Mouse (Mus musculus): ENCODE data around the gene Rnf223. TPM values are rescaled to one million over a fixed set of nuclear protein-coding genes. Genes with fewer than 3 reads are reported as not detected.

Rnf223 gene
- polyA plus RNA-seq (2015; fragmentation: Nextera tagmentation; extraction: Ambion mirVana): 0.19 TPM in 1 of 2 replicates, not detected in the other

GRCm38 (mm10) chr4:156130436-156130835 is at the start of gene Rnf223:
TSS of gene Rnf223 (plus strand) at chr4:156130513.

DNA sequence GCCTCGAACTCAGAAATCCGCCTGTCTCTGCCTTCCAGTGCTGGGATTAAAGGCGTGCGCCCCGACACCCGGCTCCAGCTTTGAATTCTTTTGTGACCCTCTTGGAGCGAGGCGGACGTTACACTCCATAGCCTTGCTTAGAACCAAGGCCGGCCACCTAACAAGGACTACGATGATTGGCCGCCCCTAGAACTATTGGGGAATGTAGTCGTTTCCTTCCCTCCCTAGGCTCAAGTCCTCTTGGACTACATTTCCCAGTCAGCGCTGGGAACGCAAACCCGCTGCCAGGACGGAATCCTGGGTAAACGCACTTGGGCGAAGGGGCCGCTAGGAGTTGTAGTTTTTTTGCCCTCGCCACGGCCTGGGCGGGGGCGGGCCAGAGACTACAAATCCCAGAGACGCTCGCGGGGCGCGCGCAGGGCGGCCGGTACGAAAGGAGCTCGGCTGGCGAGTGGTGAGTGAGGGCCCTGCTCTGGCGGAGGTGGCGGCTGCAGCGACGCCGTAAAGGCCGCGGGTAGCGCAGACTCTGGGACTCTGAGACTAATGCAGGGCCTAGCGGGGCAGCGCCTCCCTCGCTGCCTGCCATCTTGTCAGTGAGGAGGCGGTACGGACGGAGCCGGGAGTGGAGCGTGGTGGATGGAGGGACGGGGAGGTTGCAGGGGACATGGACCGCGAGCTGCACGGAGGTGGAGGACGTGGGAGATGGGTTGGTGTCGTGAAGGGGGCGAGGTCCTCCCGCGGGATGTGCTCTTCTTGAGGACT is 20.6 kb upstream of the Rnf223 start, which contains the start of gene 9430015G10Rik:
Gene 9430015G10Rik, plus strand, starts transcription at position 413 of the 762 bp plus-strand sequence.

Other genes with a start within 250 kb of the Rnf223 start
- gene Pusl1, start 238.7 kb upstream of the Rnf223 start, polyA plus RNA-seq (2015; fragmentation: Nextera tagmentation; extraction: Ambion mirVana): 24.9 and 28.0 TPM in 2 replicates
- gene Acap3, start 238.7 kb upstream of the Rnf223 start, polyA plus RNA-seq (2015; fragmentation: Nextera tagmentation; extraction: Ambion mirVana): 9.6 and 9.8 TPM in 2 replicates
- gene Ube2j2, start 186.7 kb upstream of the Rnf223 start, polyA plus RNA-seq (2015; fragmentation: Nextera tagmentation; extraction: Ambion mirVana): 65.7 and 69.6 TPM in 2 replicates
- gene C1qtnf12, start 168.2 kb upstream of the Rnf223 start, polyA plus RNA-seq (2015; fragmentation: Nextera tagmentation; extraction: Ambion mirVana): 22.7 and 51.1 TPM in 2 replicates
- 8.4 and 8.5 TPM in 2 replicates for gene B3galt6, start 137.9 kb upstream of the Rnf223 start, polyA plus RNA-seq (2015; fragmentation: Nextera tagmentation; extraction: Ambion mirVana)
- gene Sdf4, start 137.6 kb upstream of the Rnf223 start, polyA plus RNA-seq (2015; fragmentation: Nextera tagmentation; extraction: Ambion mirVana): 85.8 and 116 TPM in 2 replicates
- 0.23 and 0.38 TPM in 2 replicates for gene Tnfrsf4, start 116.7 kb upstream of the Rnf223 start, polyA plus RNA-seq (2015; fragmentation: Nextera tagmentation; extraction: Ambion mirVana)
- gene Tnfrsf18, start 104.3 kb upstream of the Rnf223 start, polyA plus RNA-seq (2015; fragmentation: Nextera tagmentation; extraction: Ambion mirVana): 1.0 and 1.3 TPM in 2 replicates
- not detected in 2 replicates for gene Ttll10, start 71.1 kb upstream of the Rnf223 start, polyA plus RNA-seq (2015; fragmentation: Nextera tagmentation; extraction: Ambion mirVana)
- gene 9430015G10Rik, start 20.5 kb upstream of the Rnf223 start, polyA plus RNA-seq (2015; fragmentation: Nextera tagmentation; extraction: Ambion mirVana): 4.9 and 5.1 TPM in 2 replicates
- 9.7 and 10.3 TPM in 2 replicates for gene Agrn, start 67.0 kb downstream of the Rnf223 start, polyA plus RNA-seq (2015; fragmentation: Nextera tagmentation; extraction: Ambion mirVana)
- 5.4 and 5.6 TPM in 2 replicates for gene Isg15, start 70.3 kb downstream of the Rnf223 start, polyA plus RNA-seq (2015; fragmentation: Nextera tagmentation; extraction: Ambion mirVana)
- gene AW011738, start 72.8 kb downstream of the Rnf223 start, polyA plus RNA-seq (2015; fragmentation: Nextera tagmentation; extraction: Ambion mirVana): 1.4 and 2.0 TPM in 2 replicates
- gene Perm1, start 85.4 kb downstream of the Rnf223 start, polyA plus RNA-seq (2015; fragmentation: Nextera tagmentation; extraction: Ambion mirVana): 17.7 and 19.9 TPM in 2 replicates
- 7.1 TPM in 2 replicates for gene Plekhn1, start 104.3 kb downstream of the Rnf223 start, polyA plus RNA-seq (2015; fragmentation: Nextera tagmentation; extraction: Ambion mirVana)
- gene Noc2l, start 105.5 kb downstream of the Rnf223 start, polyA plus RNA-seq (2015; fragmentation: Nextera tagmentation; extraction: Ambion mirVana): 21.8 and 23.8 TPM in 2 replicates
- not detected in 2 replicates for gene Samd11, start 125.1 kb downstream of the Rnf223 start, polyA plus RNA-seq (2015; fragmentation: Nextera tagmentation; extraction: Ambion mirVana)
- gene Vmn2r-ps159, start 200.6 kb downstream of the Rnf223 start, polyA plus RNA-seq (2015; fragmentation: Nextera tagmentation; extraction: Ambion mirVana): not detected in 2 replicates

All from skeletal muscle tissue, postnatal 0 days (tissue).